ENCODE assay signal across 8 mouse cellular contexts in genomic region chr12:97130276-97130675, GRCm38 (mm10).
DNase-seq lines count a peak whose midpoint lies in the region; ATAC-seq and TF ChIP-seq lines count a peak whose summit lies in the region.
"Had no signal": no experiment of that assay in that cellular context is flagged by ENCODE, and none has a peak within 500 bp of the region (broad histone marks: within the 10 kb centered on the region; RNA-seq: fewer than 3 reads in every experiment).

No protein-coding gene starts in this region.

- TF ChIP-seq POLR2A in MEL (IDR thresholded peaks at IDR 0.05; ENCODE audit: control insufficient read depth in 1 of 2, insufficient read depth in 1 of 2, low read depth in 1 of 2, low read length in 2 of 2, poor library complexity in 1 of 2), result no peak

- peak; percentile 14 to 53 (median 24); a peak in 3 of 6 replicates for TF ChIP-seq CTCF in MEL (IDR thresholded peaks at IDR 0.05 in 2 of 3, conservative IDR thresholded peaks at IDR 0.05 in 1 of 3; ENCODE audit: control insufficient read depth in 1 of 3, insufficient read depth in 1 of 3, low read depth in 2 of 3, low read length in 3 of 3, poor library complexity in 1 of 3, severe bottlenecking in 1 of 3)

- H3K36me3 ChIP-seq in MEL (ENCODE audit: control insufficient read depth in 1 of 2, insufficient read depth in 2 of 2, low read length in 2 of 2), result no peaks in the 10 kb centered on the region
- no peaks in the 10 kb centered on the region for H3K36me3 ChIP-seq in forebrain, embryonic 12.5 days (replicated peaks)
- H3K36me3 ChIP-seq: embryonic facial prominence, embryonic 13.5 days had no signal

- no peak overlapping the region for H3K4me2 ChIP-seq in forebrain, embryonic 12.5 days
- H3K4me2 ChIP-seq: embryonic facial prominence, embryonic 13.5 days had no signal

- H3K9ac ChIP-seq in MEL (ENCODE audit: control insufficient read depth, low read depth, low read length, poor library complexity, severe bottlenecking), result no peak overlapping the region
- H3K9ac ChIP-seq in forebrain, embryonic 12.5 days, result no peak overlapping the region
- H3K9ac ChIP-seq: embryonic facial prominence, embryonic 13.5 days had no signal

- peak; percentile 75 for TF ChIP-seq RAD21 in MEL (IDR thresholded peaks at IDR 0.05; ENCODE audit: low read depth, low read length)

- no peak overlapping the region for H3K27ac ChIP-seq in MEL (ENCODE audit: control insufficient read depth, low read depth, low read length)
- H3K27ac ChIP-seq in forebrain, embryonic 12.5 days, result no peak overlapping the region
- H3K27ac ChIP-seq: embryonic facial prominence, embryonic 13.5 days had no signal

- H3K4me1 ChIP-seq in MEL (ENCODE audit: control insufficient read depth in 1 of 2, insufficient read depth in 2 of 2, low read length in 2 of 2), result no peaks in the 10 kb centered on the region
- 0 out of 2 replicates have a peak, but pooled peaks cover 2% of the 10 kb centered on the region for H3K4me1 ChIP-seq in forebrain, embryonic 12.5 days
- H3K4me1 ChIP-seq: embryonic facial prominence, embryonic 13.5 days had no signal

- H3K79me2 ChIP-seq in MEL (ENCODE audit: control insufficient read depth, insufficient read depth, low read length, poor library complexity), result no peaks in the 10 kb centered on the region

- TF ChIP-seq EP300 in MEL (IDR thresholded peaks at IDR 0.05; ENCODE audit: low read depth in 1 of 2, low read length in 2 of 2), result no peak

- H3K9me3 ChIP-seq in MEL (replicated peaks; ENCODE audit: insufficient read depth, low read length), result no peaks in the 10 kb centered on the region
- H3K9me3 ChIP-seq in forebrain, embryonic 12.5 days, result no peaks in the 10 kb centered on the region
- H3K9me3 ChIP-seq: embryonic facial prominence, embryonic 13.5 days had no signal

- no peak overlapping the region for H3K4me3 ChIP-seq in MEL (ENCODE audit: control insufficient read depth in 1 of 2, insufficient read depth in 1 of 2, low read depth in 2 of 2, low read length in 2 of 2)
- H3K4me3 ChIP-seq in forebrain, embryonic 12.5 days (replicated peaks), result no peak overlapping the region
- H3K4me3 ChIP-seq: embryonic facial prominence, embryonic 13.5 days had no signal

- ATAC-seq in forebrain, embryonic 12.5 days (ENCODE audit: low FRiP score), result no peak

- peak; percentile 39 for DNase-seq in layer of hippocampus, adult 11-12 months (ENCODE audit: low spot score)
- DNase-seq in layer of hippocampus, postnatal 36 days, result no peak
- DNase-seq in A20 (ENCODE audit: low read depth, low spot score), result peak; percentile 30
- peak; percentile 46 for DNase-seq in MEL (ENCODE audit: low read depth, low spot score)
- DNase-seq in kidney, postnatal 4 days, result peak; percentile 26 to 37
- DNase-seq in ovary, postnatal 36 days (ENCODE audit: low spot score), result no peak

- H3K27me3 ChIP-seq in MEL (ENCODE audit: control insufficient read depth in 1 of 2, insufficient read depth in 2 of 2, low read length in 2 of 2), result no peaks in the 10 kb centered on the region
- H3K27me3 ChIP-seq in forebrain, embryonic 12.5 days, result no peaks in the 10 kb centered on the region
- H3K27me3 ChIP-seq: embryonic facial prominence, embryonic 13.5 days had no signal

TF ChIP-seq in MEL, 35 proteins besides CTCF, POLR2A, EP300 and RAD21:
- no peak for TF ChIP-seq ZKSCAN1 (IDR thresholded peaks at IDR 0.05; ENCODE audit: low read depth, low read length)
- peak; percentile 42 for TF ChIP-seq ZC3H11A (IDR thresholded peaks at IDR 0.05; ENCODE audit: low read depth, low read length)
- TF ChIP-seq SMC3 (IDR thresholded peaks at IDR 0.05; ENCODE audit: low read depth, low read length), result peak; percentile 60
TF ChIP-seq in MEL: peak in this region for 2.

Comparison
In these comparisons a context has a peak if more than half of its experiments do, and no peak if none do; other contexts are left out.
1. DNase-seq: peak in layer of hippocampus, adult 11-12 months (single experiment), A20 (single experiment), MEL (single experiment) and kidney, postnatal 4 days (2 of 2); none in layer of hippocampus, postnatal 36 days (0 of 2) and ovary, postnatal 36 days (single experiment).